Mouse (Mus musculus) lung, embryonic 14.5 days (tissue): ENCODE measurements around the gene Col4a2. TPM values are rescaled to one million over a fixed set of nuclear protein-coding genes. Genes with fewer than 3 reads are reported as not detected.

Source experiments
- ATAC-seq: fragments of 200-750 bp; cut with Nextera tagmentation; 2 replicates; pipeline ENCODE4 v1.8.0; 2017; ENCODE audit warnings: mild to moderate bottlenecking, moderate TSS enrichment, moderate library complexity; ENCODE audit not compliant: insufficient read depth
- DNase-seq: peaks from one replicate; pipeline ENCODE4 v3.0.0-alpha.2; 2015
- H3K27ac ChIP-seq: fragments of 300-500 bp; sonication (generic); 2 replicates; pipeline ENCODE4 v1.5.1; 2014; ENCODE audit warnings: low read depth, mild to moderate bottlenecking, moderate library complexity
- H3K27me3 ChIP-seq: fragments of 300-500 bp; sonication (generic); 2 replicates; pipeline ENCODE4 v1.6.1; 2014; ENCODE audit warnings: low read length, control low read depth; ENCODE audit not compliant: insufficient read depth
- H3K36me3 ChIP-seq: fragments of 300-500 bp; sonication (generic); 2 replicates; pipeline ENCODE4 v1.6.1; 2014; ENCODE audit warnings: control low read depth; ENCODE audit not compliant: insufficient read depth
- H3K4me1 ChIP-seq: fragments of 300-500 bp; sonication (generic); 2 replicates; pipeline ENCODE4 v1.6.1; 2014; ENCODE audit warnings: antibody characterized with exemption, control low read depth; ENCODE audit not compliant: insufficient read depth
- H3K4me2 ChIP-seq: fragments of 300-500 bp; sonication (generic); 2 replicates; pipeline ENCODE4 v1.6.1; 2014; ENCODE audit warnings: mild to moderate bottlenecking
- H3K4me3 ChIP-seq: fragments of 300-500 bp; sonication (generic); 2 replicates; pipeline ENCODE4 v1.5.1; 2014; ENCODE audit warnings: low read depth, low read length
- H3K9ac ChIP-seq: fragments of 300-500 bp; sonication (generic); 2 replicates; pipeline ENCODE4 v1.6.1; 2014
- H3K9me3 ChIP-seq: fragments of 300-500 bp; sonication (generic); 2 replicates; pipeline ENCODE4 v1.6.1; 2016; ENCODE audit warnings: low read depth, low read length, control low read depth
- CTCF ChIP-seq: IDR thresholded peaks from 2 replicates; pipeline ENCODE4 v1.5.1; 2016; ENCODE audit warnings: antibody characterized with exemption, low read depth
- WGBS: fragments of 180-500 bp; shearing (Covaris S2); extraction: QIAGEN DNeasy Blood & Tissue Kit; methylation state at CpG from one replicate; pipeline ENCODE4 v1.1.7; 2014; 5-methylcytosine and 5-hydroxymethylcytosine counted together
- polyA plus RNA-seq: library from polyadenylated mRNA; unstranded; fragments of >200 nt; fragmentation: Nextera tagmentation; extraction: Ambion mirVana; gene quantifications from 2 replicates; pipeline ENCODE4 v1.2.1, GENCODE M21; 2014

The Col4a2 gene
- 103 and 111 TPM in 2 replicates for polyA plus RNA-seq

- Histone ChIP-seq H3K9ac (peak within 1 kb of the TSS; percentile 95), H3K27ac (peak within 1 kb of the TSS; percentile 93), H3K36me3 (peaks cover 10% of the 10 kb centered on the region), H3K9me3 (no peaks in the 10 kb centered on the region), H3K4me1 (peaks cover 10% of the 10 kb centered on the region), H3K27me3 (no peaks in the 10 kb centered on the region), H3K4me2 (peak within 1 kb of the TSS; percentile 94), H3K4me3 (peak within 1 kb of the TSS; percentile 85)
- DNase-seq (peak; percentile 93), ATAC-seq (peak; percentile 83)
- under 1% methylated on average over 82 of the region's 87 CpGs for WGBS
- TF ChIP-seq CTCF: 0 out of 2 replicates have a peak, but pooled peaks have one; percentile 2
These were observed at the start of gene Col4a2, which contains the start of gene Col4a1 for GRCm38 (mm10) chr8:11312349-11313175. Gene Col4a2 (plus strand): TSS chr8:11312805. Gene Col4a1 (minus strand): TSS chr8:11312826.

GRCm38 (mm10) chr8:11263848-11264247, 48.8 kb upstream of the Col4a2 start:
- no peak overlapping the region for H3K9ac ChIP-seq
- H3K27ac ChIP-seq: no peak overlapping the region
- H3K9me3 ChIP-seq: no peaks in the 10 kb centered on the region
- ATAC-seq (no peak), DNase-seq (no peak)
- H3K4me3 ChIP-seq: no peak overlapping the region
- H3K4me2 ChIP-seq: no peak overlapping the region
- no peak for TF ChIP-seq CTCF
- H3K4me1 ChIP-seq: peaks cover 31% of the 10 kb centered on the region
- H3K36me3 ChIP-seq: peaks cover 10% of the 10 kb centered on the region; the same call in 1 of the 2 replicates
- WGBS: 79% methylated on average over 6 of the region's 6 CpGs
- no peaks in the 10 kb centered on the region for H3K27me3 ChIP-seq

DNA sequence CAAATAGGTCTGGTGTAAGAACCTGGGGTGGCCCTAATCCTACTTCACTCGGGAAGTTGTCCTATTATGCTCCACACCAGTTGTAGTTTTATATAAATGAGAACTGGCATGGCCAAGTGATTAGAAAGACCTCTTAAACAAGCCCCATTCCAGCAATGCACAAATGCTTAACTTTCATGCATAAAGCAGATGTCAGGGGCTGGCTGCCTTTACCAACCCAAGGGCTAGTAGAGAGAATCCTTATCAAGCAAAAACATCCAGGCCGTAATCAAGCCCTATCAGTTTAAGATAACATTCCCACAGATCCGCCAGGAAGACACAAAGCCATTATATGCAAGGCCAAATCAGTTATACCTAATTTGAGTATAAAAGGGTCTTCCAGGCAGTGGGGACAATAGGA, 46.6 kb upstream of the Col4a2 start:
- Histone ChIP-seq H3K4me1 (peaks cover 16% of the 10 kb centered on the region), H3K27me3 (no peaks in the 10 kb centered on the region), H3K36me3 (peaks cover 10% of the 10 kb centered on the region; the same call in 1 of the 2 replicates), H3K9me3 (no peaks in the 10 kb centered on the region), H3K27ac (no peak overlapping the region), H3K9ac (no peak overlapping the region), H3K4me3 (no peak overlapping the region), H3K4me2 (no peak overlapping the region)
- no peak for TF ChIP-seq CTCF
- WGBS: 68% methylated on average over 3 of the region's 3 CpGs
- DNase-seq: no peak
- ATAC-seq: no peak

- H3K4me2 ChIP-seq: no peak overlapping the region
- no peak for TF ChIP-seq CTCF
- no peaks in the 10 kb centered on the region for H3K9me3 ChIP-seq
- peaks cover 10% of the 10 kb centered on the region; the same call in 1 of the 2 replicates for H3K36me3 ChIP-seq
- WGBS: 68% methylated on average over 2 of the region's 2 CpGs
- DNase-seq (no peak), ATAC-seq (no peak)
- no peak overlapping the region for H3K4me3 ChIP-seq
- H3K9ac ChIP-seq: no peak overlapping the region
- peaks cover 13% of the 10 kb centered on the region for H3K4me1 ChIP-seq
- no peak overlapping the region for H3K27ac ChIP-seq
- H3K27me3 ChIP-seq: no peaks in the 10 kb centered on the region
These were observed 46.1 kb upstream of the Col4a2 start for GRCm38 (mm10) chr8:11266471-11266870.

- no peak overlapping the region for H3K4me3 ChIP-seq
- peaks cover 12% of the 10 kb centered on the region; the same call in 1 of the 2 replicates for H3K36me3 ChIP-seq
- no peak overlapping the region for H3K27ac ChIP-seq
- H3K9me3 ChIP-seq: no peaks in the 10 kb centered on the region
- WGBS: 69% methylated on average over 6 of the region's 6 CpGs
- no peak for TF ChIP-seq CTCF
- H3K4me1 ChIP-seq: peaks cover 10% of the 10 kb centered on the region
- no peak for ATAC-seq
- no peaks in the 10 kb centered on the region for H3K27me3 ChIP-seq
- no peak for DNase-seq
- H3K9ac ChIP-seq: no peak overlapping the region
- no peak overlapping the region for H3K4me2 ChIP-seq
These were observed 43.9 kb upstream of the Col4a2 start for GRCm38 (mm10) chr8:11268753-11269152.

GRCm38 (mm10) chr8:11270826-11271225, 41.8 kb upstream of the Col4a2 start:
- WGBS: 60% methylated on average over 6 of the region's 6 CpGs
- ATAC-seq (no peak), DNase-seq (no peak)

GRCm38 (mm10) chr8:11272205-11272604, 40.4 kb upstream of the Col4a2 start:
- no peak overlapping the region for H3K9ac ChIP-seq
- 48% methylated on average over 6 of the region's 6 CpGs for WGBS
- peaks cover 21% of the 10 kb centered on the region for H3K4me1 ChIP-seq
- DNase-seq (no peak), ATAC-seq (no peak)
- H3K4me3 ChIP-seq: no peak overlapping the region
- TF ChIP-seq CTCF: no peak
- peaks cover 2% of the 10 kb centered on the region; the same call in 1 of the 2 replicates for H3K36me3 ChIP-seq
- H3K4me2 ChIP-seq: no peak overlapping the region
- H3K27ac ChIP-seq: no peak overlapping the region
- H3K9me3 ChIP-seq: no peaks in the 10 kb centered on the region
- H3K27me3 ChIP-seq: no peaks in the 10 kb centered on the region

More at GRCm38 (mm10) chr8:11270826-11271225, 41.8 kb upstream of the Col4a2 start:
- Histone ChIP-seq H3K4me3 (no peak overlapping the region), H3K27me3 (no peaks in the 10 kb centered on the region), H3K36me3 (peaks cover 2% of the 10 kb centered on the region; the same call in 1 of the 2 replicates), H3K27ac (no peak overlapping the region), H3K4me2 (no peak overlapping the region), H3K4me1 (peaks cover 19% of the 10 kb centered on the region), H3K9me3 (no peaks in the 10 kb centered on the region), H3K9ac (no peak overlapping the region)
- TF ChIP-seq CTCF: no peak
